Mouse (Mus musculus) kidney, adult 2 months (tissue): ENCODE measurements around the gene Zfp52. TPM values are rescaled to one million over a fixed set of nuclear protein-coding genes. Genes with fewer than 3 reads are reported as not detected.

Experiments
- DNase-seq: peaks from one replicate; pipeline ENCODE4 v3.0.0; 2021
- H3K27ac ChIP-seq: fragments of 200-500 bp; 2 replicates; pipeline ENCODE4 v1.5.1; 2012; ENCODE audit warnings: low read depth, low read length, control low read depth, inconsistent platforms; ENCODE audit not compliant: insufficient read depth
- H3K27me3 ChIP-seq: fragments of 200-500 bp; replicated peaks from 2 replicates; pipeline ENCODE4 v1.6.1; 2012; ENCODE audit warnings: mild to moderate bottlenecking, moderate library complexity, low read length, inconsistent platforms; ENCODE audit not compliant: control insufficient read depth, insufficient read depth
- H3K36me3 ChIP-seq: fragments of 200-500 bp; 2 replicates; pipeline ENCODE4 v1.6.1; 2012; ENCODE audit warnings: mild to moderate bottlenecking, moderate library complexity, low read length, inconsistent platforms; ENCODE audit not compliant: control insufficient read depth, insufficient read depth
- H3K4me1 ChIP-seq: fragments of 200-500 bp; 2 replicates; pipeline ENCODE4 v1.6.1; 2011; ENCODE audit warnings: low read length; ENCODE audit not compliant: control insufficient read depth, insufficient read depth
- H3K4me3 ChIP-seq: fragments of 200-500 bp; 2 replicates; pipeline ENCODE4 v1.5.1; 2011; ENCODE audit warnings: mild to moderate bottlenecking, low read depth, low read length, control low read depth; ENCODE audit not compliant: insufficient read depth
- CTCF ChIP-seq: fragments of 200-500 bp; conservative IDR thresholded peaks from 2 replicates; pipeline ENCODE4 v1.5.1; 2011; ENCODE audit warnings: low read depth, mild to moderate bottlenecking, control low read depth, low read length, moderate library complexity, mixed read lengths; ENCODE audit not compliant: insufficient read depth, insufficient read length
- POLR2A ChIP-seq: fragments of 200-500 bp; IDR thresholded peaks from one replicate; pipeline ENCODE4 v1.6.1; 2011; ENCODE audit warnings: low read depth, low read length, control low read depth
- WGBS: fragments of 180-500 bp; shearing (Covaris S2); methylation state at CpG from one replicate; pipeline ENCODE4 v1.1.7; 2018; 5-methylcytosine and 5-hydroxymethylcytosine counted together
- polyA plus RNA-seq: library from polyadenylated mRNA; depleted of rRNA; stranded (reverse); fragments of >200 nt; gene quantifications from 2 replicates; pipeline ENCODE4 v1.2.3, GENCODE M21; 2012

Gene Zfp52
- polyA plus RNA-seq, 1 experiment, result 0.81 TPM

- no peak for DNase-seq
- peaks cover 2% of the 10 kb centered on the region; the same call in 1 of the 2 replicates for H3K36me3 ChIP-seq
- no peaks in the 10 kb centered on the region for H3K4me1 ChIP-seq
- TF ChIP-seq CTCF, result no peak
- no peak for TF ChIP-seq POLR2A
- no peak overlapping the region for H3K4me3 ChIP-seq
- H3K27me3 ChIP-seq, result no peaks in the 10 kb centered on the region
- H3K27ac ChIP-seq, result no peak overlapping the region
Observed at GRCm38 (mm10) chr17:21509756-21510155, 25.6 kb upstream of the Zfp52 start.

- under 1% methylated on average over 8 of the region's 8 CpGs for WGBS
- no peak for TF ChIP-seq POLR2A
- peak; percentile 29; the same call in 1 of the 2 replicates for TF ChIP-seq CTCF
- H3K27me3 ChIP-seq, result no peaks in the 10 kb centered on the region
- peak; percentile 85 for DNase-seq
- H3K4me3 ChIP-seq, result 0 out of 2 replicates have a peak overlapping the region, but pooled peaks have one; percentile 31
- no peaks in the 10 kb centered on the region for H3K36me3 ChIP-seq
- peaks cover 5% of the 10 kb centered on the region; the same call in 1 of the 2 replicates for H3K4me1 ChIP-seq
- H3K27ac ChIP-seq, result peak overlapping the region; percentile 76
Observed at GRCm38 (mm10) chr17:21515403-21516105, 19.8 kb upstream of the Zfp52 start.

- Histone ChIP-seq H3K4me1 (peaks cover 5% of the 10 kb centered on the region; the same call in 1 of the 2 replicates), H3K27ac (peak overlapping the region; percentile 73), H3K36me3 (no peaks in the 10 kb centered on the region), H3K27me3 (no peaks in the 10 kb centered on the region), H3K4me3 (peak overlapping the region; percentile 66)
- under 1% methylated on average over 37 of the region's 37 CpGs for WGBS
- peak; percentile 40 for TF ChIP-seq POLR2A
- TF ChIP-seq CTCF, result no peak
- peak; percentile 84 for DNase-seq
Observed at GRCm38 (mm10) chr17:21516201-21517129, 18.9 kb upstream of the Zfp52 start.

GRCm38 (mm10) chr17:21517130-21517671, 18.1 kb upstream of the Zfp52 start:
- Histone ChIP-seq H3K27me3 (no peaks in the 10 kb centered on the region), H3K4me3 (peak overlapping the region; percentile 66; the same call in 1 of the 2 replicates), H3K4me1 (peaks cover 5% of the 10 kb centered on the region; the same call in 1 of the 2 replicates), H3K36me3 (no peaks in the 10 kb centered on the region), H3K27ac (peak overlapping the region; percentile 73)
- DNase-seq, result no peak
- TF ChIP-seq CTCF (no peak), POLR2A (no peak)
- WGBS, result 24% methylated on average over 4 of the region's 4 CpGs

- Histone ChIP-seq H3K36me3 (no peaks in the 10 kb centered on the region), H3K27ac (no peak overlapping the region), H3K4me3 (no peak overlapping the region), H3K27me3 (no peaks in the 10 kb centered on the region), H3K4me1 (no peaks in the 10 kb centered on the region)
- no peak for DNase-seq
- no peak for TF ChIP-seq POLR2A
- no peak for TF ChIP-seq CTCF
Observed at GRCm38 (mm10) chr17:21526270-21526669, 9.1 kb upstream of the Zfp52 start.

- TF ChIP-seq CTCF, result no peak
- no peak overlapping the region for H3K27ac ChIP-seq
- no peak for DNase-seq
- no peak overlapping the region for H3K4me3 ChIP-seq
- H3K4me1 ChIP-seq, result peaks cover 8% of the 10 kb centered on the region; the same call in 1 of the 2 replicates
- H3K36me3 ChIP-seq, result no peaks in the 10 kb centered on the region
- no peaks in the 10 kb centered on the region for H3K27me3 ChIP-seq
- WGBS, result 76% methylated on average over 5 of the region's 5 CpGs
Observed at GRCm38 (mm10) chr17:21530645-21531330, 4.6 kb upstream of the Zfp52 start.

GRCm38 (mm10) chr17:21531621-21532020, 3.7 kb upstream of the Zfp52 start:
- Histone ChIP-seq H3K4me3 (peak overlapping the region; percentile 70), H3K27ac (peak overlapping the region; percentile 70), H3K27me3 (no peaks in the 10 kb centered on the region), H3K36me3 (no peaks in the 10 kb centered on the region), H3K4me1 (peaks cover 8% of the 10 kb centered on the region; the same call in 1 of the 2 replicates)
- TF ChIP-seq CTCF, result no peak
- TF ChIP-seq POLR2A, result no peak
- DNase-seq, result no peak
- WGBS, result 51% methylated on average over 5 of the region's 5 CpGs
